Mouse (Mus musculus): ENCODE measurements around the gene Pkp4.

GRCm38 (mm10) chr2:59160605-59160963, at the start of gene Pkp4, which contains the start of gene Ccdc148:
- TF ChIP-seq EP300 (IDR thresholded peaks at IDR 0.05; ENCODE audit: low read depth) (no peak), CTCF (IDR thresholded peaks at IDR 0.05; ENCODE audit: low read depth) (no peak)

All from liver, postnatal 0 days (tissue).